Mouse (Mus musculus): ENCODE data around the gene Csde1.

- TF ChIP-seq GATA1 (IDR thresholded peaks at IDR 0.05; ENCODE audit: low read length) (no peak), TAL1 (IDR thresholded peaks at IDR 0.05; ENCODE audit: low read length) (no peak)
These were observed 764 bp upstream of the Csde1 start for GRCm38 (mm10) chr3:103019462-103019861.
